Mouse (Mus musculus) embryonic fibroblast, embryonic 13.5 days (primary cell): Measurements from ENCODE around the gene Negr1. TPM values are rescaled to one million over a fixed set of nuclear protein-coding genes. Genes with fewer than 3 reads are reported as not detected.

Source experiments
- H3K27ac ChIP-seq: 2 replicates; pipeline ENCODE4 v1.5.1; 2012; ENCODE audit warnings: low read length, control low read depth, inconsistent platforms; ENCODE audit not compliant: insufficient read depth
- H3K4me1 ChIP-seq: 2 replicates; pipeline ENCODE4 v1.6.1; 2011; ENCODE audit warnings: low read length; ENCODE audit not compliant: control insufficient read depth, insufficient read depth
- H3K4me3 ChIP-seq: 2 replicates; pipeline ENCODE4 v1.5.1; 2011; ENCODE audit warnings: mild to moderate bottlenecking, control low read depth, low read length; ENCODE audit not compliant: insufficient read depth
- CTCF ChIP-seq: IDR thresholded peaks from 2 replicates; pipeline ENCODE4 v1.5.1; 2011; ENCODE audit warnings: mild to moderate bottlenecking, control low read depth, low read length, moderate library complexity, borderline replicate concordance; ENCODE audit not compliant: insufficient read depth
- POLR2A ChIP-seq: IDR thresholded peaks from 2 replicates; pipeline ENCODE4 v1.6.1; 2011; ENCODE audit warnings: low read depth, mild to moderate bottlenecking, control low read depth, low read length, moderate library complexity
- polyA plus RNA-seq: library from polyadenylated mRNA; stranded (reverse); fragments of >200 nt; gene quantifications from 2 replicates; pipeline ENCODE4 v1.2.4, GENCODE M21; 2011; ENCODE audit warnings: low read depth; ENCODE audit not compliant: missing spikeins, insufficient read length

Gene Negr1
- polyA plus RNA-seq, 1 experiment, result 2.2 TPM

DNA sequence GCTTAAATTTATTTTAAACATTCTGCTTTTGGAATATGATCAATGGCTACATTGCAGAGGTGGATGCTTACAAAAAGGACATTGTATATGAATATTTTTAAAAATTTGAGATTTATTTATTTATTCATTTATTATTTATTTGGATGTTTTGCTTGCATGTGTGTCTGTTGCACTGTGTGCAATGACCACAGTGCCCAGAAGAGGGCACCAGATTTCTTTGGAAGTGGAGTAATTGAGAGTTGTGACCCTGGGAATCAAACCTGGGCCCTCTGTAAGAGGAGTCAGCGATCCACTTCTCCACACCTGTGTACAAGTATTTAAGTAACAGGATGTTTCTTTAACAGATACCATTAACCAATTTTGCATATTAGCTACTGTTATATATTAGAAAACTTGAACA is 14.7 kb downstream of the Negr1 start:
- Histone ChIP-seq H3K4me3 (no peak overlapping the region), H3K27ac (no peak overlapping the region), H3K4me1 (no peaks in the 10 kb centered on the region)
- no peak for TF ChIP-seq POLR2A
- TF ChIP-seq CTCF, result no peak

DNA sequence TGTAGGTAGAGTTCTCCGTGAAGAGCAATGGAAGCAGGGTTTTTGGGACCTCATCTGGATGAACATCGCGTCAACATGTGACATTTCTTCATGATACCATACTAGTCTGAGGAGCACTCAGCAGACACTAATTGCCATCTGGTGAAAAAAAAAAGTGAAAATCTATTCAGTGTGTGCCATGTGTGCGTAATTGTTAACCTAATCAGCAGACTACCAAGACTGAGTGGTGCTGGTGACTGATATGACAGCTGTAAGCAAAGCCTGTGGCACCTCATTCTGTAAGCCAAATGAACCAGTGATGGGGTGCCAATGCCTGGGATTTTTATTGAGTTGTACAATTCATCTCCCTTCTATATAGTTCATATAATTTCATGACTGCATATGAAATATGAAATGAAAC is 29.0 kb downstream of the Negr1 start:
- Histone ChIP-seq H3K4me1 (peaks cover 2% of the 10 kb centered on the region; the same call in 1 of the 2 replicates), H3K4me3 (no peak overlapping the region), H3K27ac (no peak overlapping the region)
- TF ChIP-seq POLR2A (no peak), CTCF (no peak)

GRCm38 (mm10) chr3:156591125-156591524 is 29.5 kb downstream of the Negr1 start:
- no peak overlapping the region for H3K27ac ChIP-seq
- TF ChIP-seq POLR2A (no peak), CTCF (no peak)
- peaks cover 2% of the 10 kb centered on the region; the same call in 1 of the 2 replicates for H3K4me1 ChIP-seq
- H3K4me3 ChIP-seq, result no peak overlapping the region

- Histone ChIP-seq H3K4me1 (peaks cover 3% of the 10 kb centered on the region; the same call in 1 of the 2 replicates), H3K27ac (no peak overlapping the region), H3K4me3 (no peak overlapping the region)
- TF ChIP-seq CTCF, result no peak
- no peak for TF ChIP-seq POLR2A
Measured at GRCm38 (mm10) chr3:156606846-156607245, 45.3 kb downstream of the Negr1 start.

GRCm38 (mm10) chr3:156619921-156620320 is 58.3 kb downstream of the Negr1 start:
- no peaks in the 10 kb centered on the region for H3K4me1 ChIP-seq
- no peak overlapping the region for H3K4me3 ChIP-seq
- H3K27ac ChIP-seq, result no peak overlapping the region
- TF ChIP-seq CTCF (no peak), POLR2A (no peak)

DNA sequence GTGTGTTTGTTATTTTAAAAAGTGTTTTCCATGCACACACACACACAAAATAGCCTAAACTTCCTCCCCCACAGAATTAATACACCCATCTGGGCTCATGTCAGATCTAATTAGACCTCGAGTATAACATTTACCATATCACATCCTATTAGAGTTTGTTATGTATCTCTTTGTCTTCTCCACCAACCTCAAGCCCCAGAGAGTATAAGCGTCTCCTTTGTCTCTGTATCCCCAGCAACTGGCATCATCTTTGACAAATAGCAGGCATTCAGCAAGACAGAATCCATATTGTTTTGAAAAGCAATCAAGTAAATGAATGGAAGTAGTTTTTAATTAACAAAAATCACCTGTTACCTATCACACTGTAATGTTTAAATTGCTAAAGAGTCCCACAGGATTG is 67.0 kb downstream of the Negr1 start:
- no peak overlapping the region for H3K27ac ChIP-seq
- TF ChIP-seq POLR2A (no peak), CTCF (no peak)
- no peak overlapping the region for H3K4me3 ChIP-seq
- no peaks in the 10 kb centered on the region for H3K4me1 ChIP-seq

- H3K27ac ChIP-seq, result no peak overlapping the region
- TF ChIP-seq POLR2A (no peak), CTCF (no peak)
- no peaks in the 10 kb centered on the region for H3K4me1 ChIP-seq
- H3K4me3 ChIP-seq, result no peak overlapping the region
Measured at GRCm38 (mm10) chr3:156632942-156633341, 71.3 kb downstream of the Negr1 start.

GRCm38 (mm10) chr3:156639382-156639781 is 77.8 kb downstream of the Negr1 start:
- no peak overlapping the region for H3K27ac ChIP-seq
- peaks cover 2% of the 10 kb centered on the region; the same call in 1 of the 2 replicates for H3K4me1 ChIP-seq
- no peak overlapping the region for H3K4me3 ChIP-seq
- TF ChIP-seq POLR2A (no peak), CTCF (no peak)

GRCm38 (mm10) chr3:156643710-156644363 is 82.2 kb downstream of the Negr1 start:
- no peak overlapping the region for H3K4me3 ChIP-seq
- H3K27ac ChIP-seq, result no peak overlapping the region
- TF ChIP-seq POLR2A (no peak), CTCF (no peak)
- peaks cover 2% of the 10 kb centered on the region; the same call in 1 of the 2 replicates for H3K4me1 ChIP-seq

DNA sequence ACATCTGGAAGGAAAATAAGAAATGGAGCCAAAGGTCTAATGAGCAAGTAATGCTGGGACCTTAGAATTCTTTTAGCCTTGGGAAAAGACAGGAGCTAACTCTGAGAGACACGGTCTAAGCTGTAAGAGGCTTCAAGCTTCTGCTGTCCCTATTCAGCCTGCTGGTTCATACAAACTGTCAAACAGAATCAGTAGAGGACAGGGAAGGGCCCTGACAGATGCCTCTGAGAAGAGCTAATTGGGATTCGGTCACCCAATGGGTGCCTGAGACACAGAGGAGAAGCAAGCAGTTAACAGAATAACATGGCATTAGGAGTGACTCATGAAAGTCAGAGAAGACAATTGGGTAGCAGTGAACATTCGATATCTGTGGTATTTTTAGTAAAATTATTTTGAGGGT is 86.8 kb downstream of the Negr1 start:
- Histone ChIP-seq H3K4me3 (no peak overlapping the region), H3K4me1 (no peaks in the 10 kb centered on the region), H3K27ac (no peak overlapping the region)
- TF ChIP-seq CTCF (no peak), POLR2A (no peak)

DNA sequence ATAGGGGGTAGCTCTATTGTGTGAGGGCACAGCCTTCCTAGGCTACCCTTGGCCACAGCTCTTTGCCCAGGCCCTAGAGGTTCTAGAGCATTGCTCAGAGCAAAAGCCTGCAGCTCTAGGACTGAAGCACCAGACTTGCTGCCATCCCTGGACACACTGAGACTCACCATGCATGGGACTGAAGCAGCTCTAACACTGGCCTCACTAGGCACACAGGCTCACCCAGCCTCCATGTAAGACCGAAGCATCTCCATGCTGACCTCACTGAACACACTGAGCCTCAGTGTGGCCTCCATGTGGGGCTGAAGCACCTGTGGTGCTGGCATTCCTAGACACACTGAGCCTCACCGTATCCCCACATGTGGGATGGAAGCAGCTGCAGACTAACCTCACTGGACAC is 101.0 kb downstream of the Negr1 start:
- H3K4me1 ChIP-seq, result no peaks in the 10 kb centered on the region
- no peak overlapping the region for H3K4me3 ChIP-seq
- no peak overlapping the region for H3K27ac ChIP-seq
- TF ChIP-seq CTCF (no peak), POLR2A (no peak)
